Mouse (Mus musculus) bone marrow, adult 2 months (tissue): ENCODE measurements around the gene Hivep3. TPM values are rescaled to one million over a fixed set of nuclear protein-coding genes. Genes with fewer than 3 reads are reported as not detected.
A peak's percentile ranks its signal among the peaks of the same experiment; 100 is the strongest.

Experiments
- H3K27ac ChIP-seq: fragments of 200-500 bp; 2 replicates; pipeline ENCODE4 v1.5.1; 2012; ENCODE audit warnings: low read depth, mild to moderate bottlenecking, control low read depth, inconsistent platforms, low read length; ENCODE audit not compliant: control insufficient read depth, poor library complexity, insufficient read depth
- H3K4me1 ChIP-seq: fragments of 200-500 bp; 2 replicates; pipeline ENCODE4 v1.6.1; 2011; ENCODE audit warnings: low read length; ENCODE audit not compliant: control insufficient read depth, insufficient read depth
- H3K4me3 ChIP-seq: fragments of 200-500 bp; replicated peaks from 2 replicates; pipeline ENCODE3; 2011; ENCODE audit warnings: mild to moderate bottlenecking, low read depth, low read length, control low read depth; ENCODE audit not compliant: control insufficient read depth
- CTCF ChIP-seq: fragments of 200-500 bp; IDR thresholded peaks from 2 replicates; pipeline ENCODE4 v1.5.1; 2011; ENCODE audit warnings: low read length, control low read depth; ENCODE audit not compliant: control insufficient read depth, insufficient read depth
- POLR2A ChIP-seq: fragments of 200-500 bp; IDR thresholded peaks from 2 replicates; pipeline ENCODE4 v1.6.1; 2011; ENCODE audit warnings: low read depth, mild to moderate bottlenecking, control low read depth, low read length, borderline replicate concordance; ENCODE audit not compliant: control insufficient read depth
- WGBS: fragments of 180-500 bp; shearing (Covaris S2); methylation state at CpG from one replicate; pipeline ENCODE4 v1.1.7; 2018; 5-methylcytosine and 5-hydroxymethylcytosine counted together
- polyA plus RNA-seq: library from polyadenylated mRNA; stranded (reverse); fragments of >200 nt; gene quantifications from 2 replicates; pipeline ENCODE4 v1.2.4, GENCODE M21; 2011; ENCODE audit warnings: low replicate concordance; ENCODE audit not compliant: missing spikeins, insufficient read depth, insufficient read length

Gene Hivep3
- polyA plus RNA-seq, 1 experiment, result 7.3 TPM

DNA sequence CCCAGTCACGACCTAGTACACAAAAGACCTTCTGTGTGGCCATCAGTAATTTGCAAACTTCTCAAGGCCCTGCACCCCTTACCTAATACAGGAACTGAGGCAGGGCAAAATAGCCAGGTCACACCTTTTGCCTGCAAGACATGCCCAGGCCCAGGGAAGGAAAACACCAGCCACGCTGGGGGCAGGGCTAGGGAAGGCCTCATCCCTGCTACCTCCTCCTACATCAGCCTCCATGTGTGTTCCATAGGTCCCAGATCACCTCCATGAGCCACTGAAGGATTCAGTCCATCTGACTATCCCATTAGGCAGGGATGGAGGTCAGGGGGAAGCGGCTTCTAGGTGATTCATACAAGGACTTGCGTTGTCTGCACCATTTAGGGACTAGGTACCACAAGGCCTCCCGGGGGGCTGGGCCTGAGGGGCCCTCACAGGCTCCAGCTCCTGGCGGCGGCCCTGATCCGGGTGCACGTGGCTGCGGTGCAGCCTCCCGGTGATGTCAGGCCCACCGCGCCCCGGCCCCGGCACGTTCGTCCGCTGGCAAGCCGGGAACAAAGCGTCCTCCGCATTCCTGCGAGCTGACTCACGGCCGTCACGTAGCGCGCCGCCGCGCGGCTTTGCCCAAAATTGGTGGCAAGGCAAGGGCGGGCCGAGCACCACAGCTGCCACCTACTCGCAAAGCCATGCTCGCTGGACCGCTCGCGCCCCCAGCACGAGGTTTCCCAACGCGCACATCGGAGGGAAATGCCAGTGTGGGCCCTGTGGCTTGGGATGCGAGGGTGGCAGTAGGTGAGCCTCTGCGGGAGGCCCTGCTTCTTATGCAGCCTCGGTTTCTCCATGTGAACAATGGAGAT, 414.9 kb downstream of the Hivep3 start:
- TF ChIP-seq POLR2A (no peak), CTCF (0 out of 2 replicates have a peak, but pooled peaks have one; percentile 3)
- Histone ChIP-seq H3K27ac (no peak overlapping the region), H3K4me1 (no peaks in the 10 kb centered on the region), H3K4me3 (no peak overlapping the region)
- 8% methylated on average over 45 of the region's 45 CpGs for WGBS

DNA sequence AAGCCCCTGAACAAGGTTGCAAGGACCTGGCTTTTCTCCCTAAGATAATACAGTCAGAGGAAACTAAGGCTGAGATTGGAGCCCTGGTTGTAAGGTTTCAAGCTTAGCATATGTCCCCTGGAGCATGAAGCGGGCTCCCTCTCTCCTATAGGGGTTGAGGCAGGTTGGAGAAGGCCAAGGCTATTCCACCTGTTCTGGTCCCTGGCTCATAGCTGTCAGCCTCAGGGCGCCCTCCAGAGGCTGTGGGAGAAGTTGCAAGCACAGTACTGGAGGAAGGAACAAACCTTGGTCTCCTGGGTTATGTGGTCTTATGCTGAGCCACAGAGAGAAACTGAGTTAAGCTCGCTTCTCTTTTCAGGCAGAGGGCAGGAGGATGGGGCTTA, 415.5 kb downstream of the Hivep3 start:
- H3K4me3 ChIP-seq, result no peak overlapping the region
- 32% methylated on average over 3 of the region's 3 CpGs for WGBS
- TF ChIP-seq POLR2A (no peak), CTCF (peak; percentile 19; the same call in 1 of the 2 replicates)
- no peaks in the 10 kb centered on the region for H3K4me1 ChIP-seq
- no peak overlapping the region for H3K27ac ChIP-seq

DNA sequence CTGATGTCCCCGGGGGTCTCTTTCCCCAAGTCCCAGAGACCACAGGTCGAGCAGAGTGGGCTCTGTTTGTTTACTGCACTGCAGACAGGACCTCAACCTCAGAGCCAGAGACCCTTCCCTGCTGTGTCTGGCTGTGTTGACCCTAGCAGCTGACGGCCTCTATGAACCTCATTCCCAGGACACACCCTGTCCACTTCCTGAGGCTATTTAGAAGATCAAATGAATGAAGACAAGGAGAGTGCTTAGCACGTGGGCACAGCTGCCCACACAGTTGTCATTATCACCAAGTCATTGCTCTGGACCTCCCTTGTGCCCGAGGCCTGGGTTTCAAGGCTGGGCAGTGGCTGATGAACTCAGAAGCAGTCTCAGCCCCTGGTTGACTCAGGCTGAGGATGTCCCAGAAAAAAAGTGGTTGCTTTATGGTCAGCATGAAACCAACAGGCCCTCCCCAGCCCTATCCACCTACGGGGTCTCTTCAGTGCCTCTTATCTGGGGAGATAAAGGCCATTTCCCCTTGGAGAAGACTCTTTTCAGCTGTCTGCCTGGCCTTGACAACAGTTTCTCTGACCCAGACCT, 416.8 kb downstream of the Hivep3 start:
- 64% methylated on average over 6 of the region's 6 CpGs for WGBS
- H3K4me3 ChIP-seq, result no peak overlapping the region

DNA sequence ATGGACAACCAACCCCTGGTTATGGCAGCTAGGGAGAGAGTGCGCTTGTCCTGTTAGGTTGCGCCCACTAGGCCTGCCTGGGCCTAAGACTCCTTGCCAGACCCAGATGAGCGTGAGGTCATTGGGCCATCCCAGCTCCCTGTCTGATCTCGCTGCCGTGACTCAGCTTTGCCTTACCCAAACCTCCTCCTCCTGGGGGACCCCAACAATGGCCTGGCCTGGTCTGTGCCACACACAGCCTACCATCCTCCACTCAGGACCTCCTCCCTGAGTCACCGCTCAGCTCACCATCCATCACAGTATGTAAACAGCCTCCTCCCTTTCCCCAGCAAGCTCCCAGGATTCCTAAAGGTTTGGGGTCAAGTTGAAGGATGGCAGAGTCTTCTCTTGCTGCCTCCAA, 418.3 kb downstream of the Hivep3 start:
- H3K4me3 ChIP-seq, result no peak overlapping the region
- WGBS, result 84% methylated on average over 6 of the region's 6 CpGs
- H3K4me1 ChIP-seq, result no peaks in the 10 kb centered on the region
- TF ChIP-seq CTCF (no peak), POLR2A (no peak)
- no peak overlapping the region for H3K27ac ChIP-seq

More for the DNA sequence above, 416.8 kb downstream of the Hivep3 start:
- no peaks in the 10 kb centered on the region for H3K4me1 ChIP-seq
- no peak overlapping the region for H3K27ac ChIP-seq
- TF ChIP-seq POLR2A (no peak), CTCF (no peak)

DNA sequence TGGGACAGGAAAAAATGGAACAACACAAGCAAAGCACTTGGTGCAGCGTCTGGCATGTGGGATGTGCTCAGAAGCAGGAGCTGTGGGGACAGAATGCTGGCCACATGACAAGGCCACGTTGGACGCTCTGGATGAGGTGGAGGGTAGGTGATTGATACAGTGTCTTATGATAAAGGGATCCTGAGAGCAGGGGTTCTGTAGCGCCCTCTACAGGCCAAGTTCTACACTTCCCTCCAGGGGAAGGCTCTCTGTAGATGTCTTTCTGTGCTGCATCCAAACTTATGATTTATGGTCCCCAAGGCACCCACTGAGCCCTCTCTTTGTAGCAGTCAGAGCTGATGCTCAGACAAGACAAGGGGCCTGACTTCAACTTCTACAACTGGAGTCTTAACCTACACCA, 419.1 kb downstream of the Hivep3 start:
- Histone ChIP-seq H3K4me3 (no peak overlapping the region), H3K27ac (no peak overlapping the region), H3K4me1 (no peaks in the 10 kb centered on the region)
- TF ChIP-seq POLR2A (no peak), CTCF (peak; percentile 28; the same call in 1 of the 2 replicates)
- WGBS, result 66% methylated on average over 4 of the region's 4 CpGs

DNA sequence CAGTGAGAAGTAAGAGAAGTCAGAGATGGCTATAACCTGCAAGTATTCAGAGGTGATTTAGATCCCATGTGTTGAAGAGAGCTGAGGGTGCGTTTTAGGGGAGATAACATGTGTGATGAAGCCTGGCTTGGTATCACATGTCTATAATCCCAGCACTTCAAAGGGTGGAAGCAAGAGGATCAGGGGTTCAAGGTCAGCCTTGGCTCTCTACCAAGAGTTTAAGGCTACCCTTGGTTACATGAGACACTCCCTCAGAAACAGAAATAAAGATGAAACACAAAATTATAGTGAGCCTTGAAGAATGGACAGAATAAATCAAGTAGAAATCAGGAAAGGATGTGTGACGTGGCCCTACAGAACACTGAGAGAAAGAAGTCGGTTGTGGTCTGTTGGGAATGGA, 420.2 kb downstream of the Hivep3 start:
- WGBS, result 76% methylated on average over 3 of the region's 3 CpGs
- no peaks in the 10 kb centered on the region for H3K4me1 ChIP-seq
- H3K4me3 ChIP-seq, result no peak overlapping the region
- no peak for TF ChIP-seq POLR2A
- TF ChIP-seq CTCF, result no peak
- no peak overlapping the region for H3K27ac ChIP-seq

DNA sequence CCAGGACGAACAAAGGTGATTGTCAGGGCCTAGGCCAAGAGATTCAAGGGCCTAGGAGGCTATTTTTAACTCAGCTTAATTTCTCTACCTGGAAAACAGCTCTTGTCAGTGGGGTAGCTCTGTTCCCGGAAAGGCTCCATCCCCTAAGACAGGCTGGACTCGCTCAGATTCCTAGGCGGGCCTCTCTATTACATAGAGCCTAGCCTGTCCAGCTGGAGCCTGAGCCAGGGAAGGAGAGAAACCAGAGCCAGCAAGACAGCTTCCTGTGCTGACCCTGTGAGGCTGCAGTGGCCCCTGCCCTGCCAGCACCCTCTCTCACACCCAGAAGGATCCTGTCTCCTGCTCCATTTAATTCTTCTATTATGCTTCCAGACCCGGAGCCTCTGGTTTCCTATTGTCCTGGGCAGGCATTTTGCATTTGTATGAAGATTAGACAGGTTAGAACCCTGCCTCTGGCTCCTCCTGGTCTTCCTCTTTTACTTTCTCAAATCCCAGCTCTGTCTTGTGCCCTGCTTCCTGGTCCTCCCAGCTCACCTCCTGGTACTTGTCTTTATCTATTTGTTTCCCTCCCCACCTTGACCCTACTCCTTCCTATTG, 425.2 kb downstream of the Hivep3 start:
- Histone ChIP-seq H3K4me1 (no peaks in the 10 kb centered on the region), H3K4me3 (no peak overlapping the region), H3K27ac (no peak overlapping the region)
- TF ChIP-seq POLR2A (no peak), CTCF (no peak)
- WGBS, result 77% methylated on average over 5 of the region's 5 CpGs
